Mouse (Mus musculus): ENCODE measurements at regions not wholly inside any gene's neighbourhood (a gene's known extent, or its start where the extent isn't known, plus 50 kb on each side); places are given as distances from the start of the nearest gene placed in this dataset.

GRCm38 (mm10) chr11:112889760-112890159 is 107.7 kb downstream of the Sox9 start:
- DNase-seq: no peak

GRCm38 (mm10) chr11:112897597-112897996 is 115.6 kb downstream of the Sox9 start:
- DNase-seq: no peak

- DNase-seq: no peak
These were observed 120.6 kb downstream of the Sox9 start for GRCm38 (mm10) chr11:112902618-112903017.

- DNase-seq: no peak
These were observed 128.3 kb downstream of the Sox9 start for GRCm38 (mm10) chr11:112910309-112910708.

GRCm38 (mm10) chr11:112912875-112913274 is 130.9 kb downstream of the Sox9 start:
- no peak for DNase-seq

GRCm38 (mm10) chr11:112916923-112917322 is 134.9 kb downstream of the Sox9 start:
- no peak for DNase-seq

- no peak for DNase-seq
These were observed 138.1 kb downstream of the Sox9 start for GRCm38 (mm10) chr11:112920131-112920530.

- DNase-seq: no peak
These were observed 142.6 kb downstream of the Sox9 start for GRCm38 (mm10) chr11:112924577-112924976.

- DNase-seq: no peak
These were observed 143.1 kb downstream of the Sox9 start for GRCm38 (mm10) chr11:112925140-112925539.

GRCm38 (mm10) chr11:112926330-112927025 is 144.5 kb downstream of the Sox9 start:
- peak; percentile 14 to 47 for DNase-seq

GRCm38 (mm10) chr11:112930186-112930808 is 148.3 kb downstream of the Sox9 start:
- DNase-seq: no peak

GRCm38 (mm10) chr11:112938035-112938434 is 156.0 kb downstream of the Sox9 start:
- no peak for DNase-seq

GRCm38 (mm10) chr11:112951421-112951820 is 169.4 kb downstream of the Sox9 start:
- no peak for DNase-seq

- DNase-seq: no peak
These were observed 170.3 kb downstream of the Sox9 start for GRCm38 (mm10) chr11:112952356-112952755.

- no peak for DNase-seq
These were observed 171.5 kb downstream of the Sox9 start for GRCm38 (mm10) chr11:112953491-112953890.

GRCm38 (mm10) chr11:112956748-112957440 is 174.9 kb downstream of the Sox9 start:
- DNase-seq: no peak

- DNase-seq: no peak
These were observed 177.6 kb downstream of the Sox9 start for GRCm38 (mm10) chr11:112959609-112960008.

GRCm38 (mm10) chr11:112973286-112973685 is 191.3 kb downstream of the Sox9 start:
- no peak for DNase-seq

GRCm38 (mm10) chr11:112974893-112975292 is 192.9 kb downstream of the Sox9 start:
- no peak for DNase-seq

- DNase-seq: no peak
These were observed 195.1 kb downstream of the Sox9 start for GRCm38 (mm10) chr11:112976914-112977785.

GRCm38 (mm10) chr11:112978884-112979283 is 196.9 kb downstream of the Sox9 start:
- DNase-seq: no peak

- no peak for DNase-seq
These were observed 197.4 kb downstream of the Sox9 start for GRCm38 (mm10) chr11:112979413-112979812.

Measured in cerebellum, postnatal 25 days (tissue).